Mouse (Mus musculus) frontal cortex, adult (tissue): ENCODE measurements around the gene Htr7.

Experiments
- ATAC-seq: cut with Nextera tagmentation; 2 replicates; pipeline ENCODE4 v1.9.2; 2017; ENCODE audit warnings: mild to moderate bottlenecking, moderate library complexity, mixed read lengths; ENCODE audit not compliant: low TSS enrichment

Gene Htr7

DNA sequence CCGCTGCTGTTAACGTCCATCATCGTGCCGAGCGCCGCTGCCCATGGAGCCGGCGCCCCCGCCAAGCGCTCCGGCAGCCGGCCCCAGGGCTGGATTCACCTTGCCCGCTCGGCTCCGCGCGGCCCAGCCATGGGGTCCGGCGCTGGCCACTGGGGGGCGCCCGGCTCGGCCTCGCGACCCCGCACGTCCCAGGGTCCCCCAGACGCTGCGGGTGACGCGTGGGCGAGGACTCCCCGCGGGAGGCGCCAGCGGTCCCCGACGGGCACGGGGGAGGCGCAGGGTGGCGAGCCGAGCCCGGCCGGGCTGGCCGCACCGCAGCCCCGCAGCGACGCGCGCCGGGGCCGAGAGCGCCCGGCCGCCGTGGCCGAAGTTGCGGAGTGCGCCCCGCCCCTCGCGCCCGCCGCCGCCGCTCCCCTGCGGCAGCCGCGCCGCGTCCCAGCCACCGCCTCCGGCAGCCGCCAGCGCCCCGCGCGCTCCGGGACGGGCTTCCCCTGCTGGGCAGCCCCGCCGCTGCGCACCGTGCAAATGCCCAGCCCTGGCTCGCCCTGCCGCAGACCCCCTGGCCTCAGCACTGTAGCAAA, at the start of gene Htr7:
TSS of gene Htr7 (minus strand) at position 277 of the 581 bp plus-strand sequence.
- ATAC-seq, result peak; percentile 85

DNA sequence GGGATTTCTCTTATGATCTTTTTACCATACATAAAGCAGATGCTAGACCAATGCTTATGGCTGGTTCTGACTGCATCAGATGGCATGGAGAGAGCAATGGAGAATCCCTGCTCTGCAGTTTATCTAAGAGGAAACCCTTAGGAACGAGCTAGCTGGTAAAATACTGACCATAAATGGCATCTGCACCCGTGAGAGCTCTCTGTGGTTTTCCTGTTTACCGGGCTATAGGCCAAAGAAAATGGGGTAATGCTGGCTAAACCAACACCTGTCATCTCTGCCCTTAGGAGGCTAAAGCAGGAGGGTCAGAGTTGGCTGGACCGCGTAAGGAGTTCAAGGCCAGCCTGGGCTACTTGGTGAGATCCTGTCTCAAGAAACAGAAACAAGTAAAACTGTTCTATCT, 46.6 kb upstream of the Htr7 start:
- no peak for ATAC-seq

DNA sequence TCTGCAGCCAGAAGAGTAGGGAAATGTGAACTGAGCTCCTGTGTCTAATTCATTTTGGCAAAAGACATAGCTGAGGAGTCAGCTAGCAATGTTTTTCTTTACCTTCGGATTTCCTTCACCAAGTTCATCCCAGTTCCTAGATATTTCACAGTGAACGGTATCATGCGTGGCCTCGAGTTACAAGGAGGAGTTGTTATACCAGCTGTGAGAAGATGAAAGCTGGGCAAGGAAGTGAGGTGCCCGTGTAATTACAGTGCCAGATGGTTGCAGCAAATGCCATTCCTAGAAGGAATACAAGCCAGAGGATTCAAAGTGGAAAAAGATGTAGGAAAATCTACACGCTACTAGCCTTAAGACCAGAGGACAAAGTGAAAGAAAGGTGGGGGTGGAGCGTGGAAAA, 41.6 kb upstream of the Htr7 start:
- ATAC-seq, result peak; percentile 93

DNA sequence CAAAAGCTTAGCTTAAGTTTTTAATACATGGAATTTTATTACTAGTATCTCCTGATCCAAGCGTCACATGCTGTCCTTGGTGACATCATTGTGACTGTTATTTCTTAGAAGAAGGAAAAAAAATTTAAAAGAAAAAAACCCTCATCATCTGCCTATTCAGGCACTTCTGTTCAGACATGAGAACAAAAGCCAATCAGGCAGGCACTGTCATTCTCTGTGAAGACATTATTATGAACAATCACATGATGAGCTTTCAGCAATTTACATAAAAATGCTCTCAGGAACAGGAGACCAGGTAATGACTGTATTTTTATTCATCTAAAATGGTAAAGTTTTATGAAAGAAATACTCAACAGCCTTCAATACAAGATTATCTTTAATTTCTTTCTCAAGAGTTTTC, 41.0 kb upstream of the Htr7 start:
- no peak for ATAC-seq

DNA sequence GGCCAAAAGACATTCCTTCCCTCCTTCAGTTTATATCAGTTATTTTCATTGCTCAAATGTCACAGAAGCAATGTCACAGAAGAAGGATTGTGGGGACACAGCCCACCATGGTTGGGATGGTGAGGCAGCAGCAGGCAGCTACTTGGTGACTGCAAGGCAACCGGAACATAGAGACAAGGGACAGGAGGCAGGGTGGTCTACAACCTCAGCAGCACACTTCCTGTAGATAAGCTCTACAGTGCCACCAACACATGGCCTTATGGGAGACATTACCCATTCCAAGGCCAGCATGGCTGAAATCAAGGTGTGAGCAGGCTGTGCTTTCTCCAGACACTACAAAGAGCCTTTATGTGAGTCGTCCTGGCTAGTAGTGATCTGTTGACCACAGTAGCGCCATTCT, 39.9 kb upstream of the Htr7 start:
- ATAC-seq, result no peak

DNA sequence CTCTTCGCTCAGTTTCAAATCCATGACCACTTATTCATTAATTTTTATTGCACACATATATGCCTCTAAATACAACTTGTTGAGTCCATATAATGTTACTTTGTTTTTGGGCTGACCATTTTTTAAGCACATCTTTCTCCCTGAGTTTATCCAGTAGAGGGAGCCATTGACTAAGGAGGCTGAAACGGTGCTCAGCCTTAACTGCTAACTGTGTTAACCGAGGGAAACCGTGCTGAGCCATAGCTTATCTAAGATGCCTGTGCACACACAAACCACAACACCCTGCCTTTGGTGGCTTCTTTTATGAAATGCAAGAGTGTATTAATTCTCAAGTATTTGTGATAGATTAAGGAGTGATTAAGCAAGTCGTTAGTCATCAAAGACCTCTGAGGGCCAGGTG, 33.5 kb upstream of the Htr7 start:
- peak; percentile 91 for ATAC-seq

DNA sequence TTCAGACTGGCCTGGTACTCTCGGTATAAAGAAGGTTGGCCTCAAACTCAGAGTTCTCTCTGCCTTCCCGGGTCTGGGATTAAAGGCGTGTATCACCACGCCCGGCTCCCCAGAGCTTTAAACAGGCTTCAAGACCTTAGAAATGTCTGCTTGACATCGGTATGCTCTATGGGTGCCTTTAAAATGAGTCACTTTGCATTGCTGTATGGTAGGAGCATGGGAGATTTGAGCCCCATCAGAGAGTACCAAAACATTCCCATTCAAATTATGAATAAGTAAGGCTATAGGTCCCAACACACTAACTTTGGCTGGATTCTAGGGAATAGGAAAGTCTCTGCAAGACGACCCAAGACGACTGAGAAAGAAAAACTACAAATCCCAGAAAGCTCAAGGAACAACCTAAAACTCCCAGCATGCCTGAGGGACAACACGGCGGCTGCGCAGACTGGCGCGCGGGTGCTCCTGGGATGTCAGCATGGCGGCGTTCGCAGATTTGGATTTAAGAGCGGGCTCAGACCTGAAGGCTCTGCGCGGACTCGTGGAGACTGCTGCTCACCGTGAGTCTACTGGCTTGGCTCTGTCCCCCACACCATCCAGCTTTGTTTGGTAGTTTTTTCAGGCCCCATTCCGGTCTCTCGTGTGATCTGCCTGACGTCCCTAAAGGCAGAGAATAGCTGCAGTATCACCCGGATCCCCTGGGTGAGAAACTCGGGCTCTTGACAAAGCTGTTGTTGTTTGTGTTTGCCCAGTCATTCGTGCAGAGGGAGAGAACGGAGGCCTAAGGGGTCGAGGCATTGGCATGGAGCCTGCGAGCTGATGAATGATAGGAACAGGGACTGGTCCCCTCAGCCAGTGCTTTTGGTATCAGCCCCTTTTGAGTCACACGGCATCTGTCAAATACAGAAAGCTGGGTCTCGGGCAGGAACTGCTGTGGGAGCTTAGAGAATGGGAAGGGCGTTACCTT, 26.2 kb upstream of the Htr7 start, which contains the start of gene Rpp30:
TSS of gene Rpp30 (plus strand) at position 455 of the 964 bp plus-strand sequence.
- ATAC-seq, result peak; percentile 99

DNA sequence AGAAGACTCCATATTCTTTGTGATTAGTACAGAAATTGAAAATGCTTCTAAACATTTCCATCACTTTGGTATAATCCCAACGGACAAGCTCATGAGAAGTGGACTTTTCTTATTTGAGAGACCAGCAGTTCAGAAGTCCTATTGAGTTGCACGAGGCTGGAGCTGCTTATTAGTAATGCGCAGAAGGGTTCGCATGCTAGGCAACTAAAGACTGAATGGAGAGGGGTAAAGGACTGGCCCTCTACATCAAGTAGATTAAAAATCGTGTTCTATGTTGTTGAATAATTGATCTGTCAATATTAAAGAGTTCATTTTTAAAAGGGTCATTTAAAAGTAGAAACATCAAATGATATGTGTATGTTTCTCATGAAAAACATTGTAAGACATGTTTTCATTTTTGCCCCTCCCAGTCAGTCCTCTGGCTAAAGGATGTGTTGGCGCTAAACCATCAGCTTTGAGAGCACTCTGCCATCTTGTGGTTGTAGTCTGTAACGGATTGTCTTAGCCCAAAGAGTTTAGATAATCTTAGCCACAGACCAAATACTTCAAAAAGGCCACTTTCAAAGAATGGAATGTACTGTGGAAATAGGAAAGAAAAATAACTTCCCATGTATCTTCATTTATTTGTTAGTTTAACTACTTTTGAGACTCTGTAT, 25.4 kb upstream of the Htr7 start:
- peak; percentile 87 for ATAC-seq

DNA sequence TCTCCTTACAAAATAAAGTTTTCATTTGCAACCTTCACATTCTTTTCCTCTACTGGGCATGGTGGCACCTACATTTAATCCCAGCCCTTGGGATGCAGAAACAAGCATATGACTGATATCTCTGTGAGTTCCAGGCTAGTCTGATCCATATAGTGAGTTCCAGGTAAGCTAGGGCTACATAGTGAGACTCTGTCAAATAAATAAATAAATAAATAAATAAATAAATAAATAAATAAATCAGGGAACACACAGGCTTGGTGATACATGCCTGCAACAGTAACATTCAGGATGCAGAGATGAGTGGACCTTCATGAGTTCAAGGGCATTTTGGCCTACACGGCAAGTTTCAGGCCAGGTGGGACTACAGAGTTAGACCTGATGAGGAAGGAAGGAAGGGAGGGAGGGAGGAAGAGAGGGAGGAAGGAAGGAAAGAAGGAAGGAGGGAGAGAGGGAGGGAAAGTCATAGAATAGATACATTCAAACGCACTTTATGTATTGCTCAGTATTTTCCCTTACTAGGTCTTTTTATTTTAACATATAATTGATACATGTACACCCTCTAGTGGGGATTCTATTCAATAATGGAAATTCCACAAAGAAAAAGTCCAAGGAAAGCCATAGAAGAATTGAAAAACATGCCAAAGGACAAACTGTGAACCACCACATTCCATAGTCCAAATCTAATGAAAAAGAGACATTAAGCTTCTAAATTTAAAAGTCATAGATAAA, 5.7 kb upstream of the Htr7 start:
- ATAC-seq, result no peak

DNA sequence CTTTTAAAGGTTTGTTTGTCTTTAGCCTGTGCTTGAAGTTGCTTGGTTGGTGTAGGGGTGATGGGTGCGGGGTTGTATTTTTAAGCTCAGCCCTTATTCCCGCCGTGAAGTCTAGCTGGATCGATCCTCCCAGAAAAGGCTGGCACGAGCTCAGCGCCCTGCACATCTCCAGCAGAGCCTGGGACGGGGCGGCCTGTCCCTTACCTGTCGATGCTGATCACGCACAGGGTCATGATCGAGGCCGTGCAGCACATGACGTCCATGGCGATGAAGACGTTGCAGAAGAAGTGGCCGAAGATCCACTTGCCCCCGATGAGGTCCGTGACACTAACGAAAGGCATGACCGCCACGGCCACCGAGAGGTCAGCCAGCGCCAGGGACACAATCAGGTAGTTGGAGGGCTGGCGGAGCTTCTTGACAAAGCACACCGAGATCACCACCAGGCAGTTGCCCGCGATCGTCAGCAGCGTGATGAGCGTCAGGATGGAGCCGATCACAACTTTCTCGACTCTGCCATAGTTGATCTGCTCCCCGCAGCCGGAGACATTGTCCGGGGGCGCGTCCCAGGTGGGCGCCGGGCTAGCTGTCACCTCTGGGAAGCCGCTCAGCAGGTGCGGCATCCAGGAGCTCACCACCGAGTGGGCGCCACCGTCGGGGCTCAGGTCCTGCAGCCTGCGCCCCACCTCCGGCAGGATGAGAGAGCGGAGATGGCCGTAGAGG, 645 bp downstream of the Htr7 start:
- ATAC-seq, result peak; percentile 41

DNA sequence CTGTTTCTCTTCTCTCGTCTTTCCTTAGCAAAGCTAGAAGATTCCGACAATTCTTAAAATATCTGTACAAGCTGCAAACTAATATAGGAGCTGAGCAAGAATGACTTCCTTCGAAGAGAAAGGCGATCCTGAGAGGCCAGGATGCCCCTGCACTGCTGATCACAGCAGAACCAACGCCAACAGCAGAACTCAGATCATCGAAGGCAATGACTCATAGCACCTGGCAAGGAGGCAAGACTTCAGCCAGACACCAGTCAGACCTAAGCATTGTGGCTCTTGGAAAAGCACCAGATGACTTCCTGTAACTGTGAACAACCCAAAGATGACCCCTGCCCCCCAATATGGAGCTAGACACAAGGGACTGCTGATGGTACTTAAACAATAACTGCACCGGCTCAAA, 11.3 kb downstream of the Htr7 start:
- ATAC-seq, result peak; percentile 69; the same call in 1 of the 2 replicates

DNA sequence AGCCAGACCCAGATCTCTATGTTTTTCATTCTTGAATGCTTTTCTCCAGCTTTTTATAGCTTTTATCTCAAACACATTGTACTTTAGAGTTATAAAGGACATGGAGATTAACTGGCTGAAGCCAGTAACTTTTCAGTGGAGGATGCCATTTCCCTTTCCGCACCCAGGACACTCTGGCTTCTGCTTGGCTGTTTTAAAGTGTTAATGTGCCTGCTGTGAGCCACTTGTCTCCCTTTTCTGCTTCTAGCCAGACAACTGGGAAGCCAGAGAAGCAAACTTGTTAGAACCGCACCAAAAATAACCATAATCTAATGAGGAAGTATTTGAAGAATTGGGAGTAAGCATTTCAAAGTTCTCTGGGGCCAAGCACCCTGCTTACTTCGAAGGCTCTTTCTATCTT, 42.5 kb downstream of the Htr7 start:
- ATAC-seq, result peak; percentile 47; the same call in 1 of the 2 replicates

DNA sequence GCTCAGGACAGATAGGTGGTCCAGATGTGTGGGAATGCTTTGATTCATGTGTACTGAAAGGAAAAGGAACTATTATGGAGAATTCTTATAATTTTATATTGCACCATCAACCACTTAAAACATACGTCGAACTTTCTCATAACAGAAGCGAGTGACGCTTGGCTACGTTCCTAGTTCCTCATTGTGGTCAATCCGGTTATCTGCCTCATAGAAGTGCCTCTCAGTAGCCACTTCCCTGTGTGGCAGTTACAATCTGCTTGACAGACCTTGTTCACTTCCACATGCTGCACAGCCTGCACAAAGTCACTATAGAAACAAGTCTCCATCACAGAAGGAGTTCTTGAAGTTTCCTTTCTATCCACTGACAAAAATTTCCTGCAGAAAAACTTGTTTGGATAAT, 51.0 kb downstream of the Htr7 start:
- ATAC-seq, result no peak

DNA sequence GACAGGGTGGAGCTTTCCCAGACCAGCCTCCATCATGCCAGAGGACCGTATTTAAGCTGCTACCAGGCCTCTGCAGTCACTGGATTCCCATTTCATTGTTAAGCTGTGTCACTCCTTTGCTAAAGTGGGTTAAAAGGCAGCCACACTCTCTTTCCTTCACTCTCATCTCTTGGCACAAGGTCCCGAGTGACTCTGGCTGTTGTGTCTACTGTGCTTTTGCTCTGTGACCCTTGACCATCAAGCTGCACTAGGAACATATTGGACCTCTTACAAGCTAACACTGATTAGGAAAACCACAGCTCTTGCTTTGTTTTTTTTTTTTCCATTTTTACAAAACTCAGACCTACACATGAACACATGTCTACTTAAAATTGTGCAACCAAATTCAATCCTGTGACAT, 52.3 kb downstream of the Htr7 start:
- no peak for ATAC-seq

DNA sequence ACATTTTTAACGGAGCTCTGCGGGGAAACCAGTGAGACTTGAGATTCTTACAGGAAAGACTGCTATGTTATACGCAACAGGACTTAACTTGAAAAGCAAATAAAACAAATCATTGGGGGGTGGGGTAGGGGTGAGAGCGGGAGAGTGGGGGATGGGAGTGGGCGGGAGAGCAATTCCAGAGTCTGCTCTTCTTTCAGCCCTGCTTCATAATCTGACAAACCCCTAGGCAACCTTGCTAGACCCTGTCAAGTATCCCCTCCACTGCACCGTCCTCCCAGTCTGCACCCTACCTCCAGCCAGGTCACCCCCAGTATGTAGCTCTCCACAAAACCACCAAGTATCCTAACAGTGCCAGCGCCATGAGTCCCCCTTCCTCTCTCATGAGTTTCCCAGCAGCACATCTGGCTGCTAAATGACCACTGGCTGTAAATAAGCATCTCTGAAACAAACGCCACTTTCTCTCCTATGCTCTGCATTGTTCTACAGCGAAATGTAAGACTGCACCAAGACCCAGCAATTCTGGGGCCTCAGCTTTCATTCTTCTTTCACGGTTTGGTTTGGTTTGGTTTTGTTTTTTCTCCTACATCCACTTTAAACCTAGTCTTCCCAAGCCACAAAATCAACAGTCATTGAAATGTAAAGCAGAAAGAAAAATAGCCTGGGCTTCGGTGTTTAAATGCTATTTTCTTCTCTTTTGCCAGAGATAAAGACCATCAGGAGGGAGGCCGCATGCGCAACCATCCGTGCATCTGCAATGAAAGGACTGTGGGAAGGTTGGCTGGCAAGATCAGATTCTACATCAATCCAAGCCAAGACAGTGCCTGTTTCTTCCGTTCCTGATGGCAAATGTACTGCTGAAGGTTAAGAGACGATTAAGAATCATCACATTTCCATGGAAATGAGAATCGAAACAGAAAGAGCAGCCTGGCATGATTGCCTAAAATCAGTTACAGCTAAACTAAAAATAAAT, 54.5 kb downstream of the Htr7 start:
- peak; percentile 84 for ATAC-seq

DNA sequence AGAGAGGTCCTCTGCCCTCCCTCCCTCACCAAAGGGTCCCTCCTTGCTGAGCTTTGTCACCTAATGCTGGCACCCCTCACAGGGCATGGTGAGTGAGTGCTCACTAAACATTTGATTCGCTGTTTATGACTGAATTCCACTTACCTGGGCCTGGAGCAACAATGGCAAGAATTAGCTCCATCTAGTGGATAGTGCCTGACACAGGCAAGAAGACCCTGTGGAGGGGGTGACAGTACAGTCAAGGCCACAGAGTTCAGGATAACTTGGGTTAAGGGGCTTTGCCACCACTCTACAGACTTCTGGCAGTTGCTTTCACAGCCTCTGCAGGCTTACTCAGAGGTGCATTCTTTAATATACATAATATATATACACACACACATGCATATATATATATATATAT, 55.8 kb downstream of the Htr7 start:
- 0 out of 2 replicates have a peak, but pooled peaks have one; percentile 17 for ATAC-seq

DNA sequence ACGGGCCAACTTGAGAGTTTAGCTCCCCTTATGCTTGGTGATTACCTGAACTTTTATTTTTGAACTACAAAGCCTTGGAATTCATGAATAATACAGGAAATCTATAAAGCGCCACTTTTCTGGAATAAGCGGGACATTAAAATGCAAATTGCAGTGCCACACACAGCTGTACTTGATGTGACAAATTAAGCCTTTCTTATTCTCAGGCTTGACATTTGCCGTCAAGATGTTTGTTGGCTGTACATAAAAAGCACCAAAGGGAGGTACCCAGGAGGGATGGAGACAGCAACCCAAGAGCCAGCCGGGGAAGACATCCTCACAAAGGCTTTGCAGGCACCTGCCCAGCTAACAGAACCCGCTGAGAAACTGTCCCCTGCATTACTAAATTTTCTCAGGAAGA, 56.4 kb downstream of the Htr7 start:
- no peak for ATAC-seq

DNA sequence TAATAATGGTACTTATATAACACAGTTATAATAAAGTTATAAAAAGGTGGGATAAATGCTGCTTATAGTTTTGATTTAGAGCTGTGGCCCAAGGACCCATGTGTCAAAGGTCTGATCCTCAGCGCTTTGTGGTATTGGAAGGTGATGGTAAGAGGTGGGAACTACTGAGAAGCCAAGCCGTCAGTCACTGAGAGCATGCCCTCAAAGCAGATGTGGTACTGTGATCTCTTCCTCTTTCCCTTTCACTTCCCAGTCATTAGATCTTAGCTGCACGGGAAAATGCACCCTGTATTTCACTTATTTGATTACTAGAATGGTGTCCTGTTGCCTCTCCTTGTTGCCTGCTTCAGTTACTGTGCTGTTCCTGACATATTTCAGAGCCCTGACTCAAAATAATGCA, 59.9 kb downstream of the Htr7 start:
- ATAC-seq, result no peak

DNA sequence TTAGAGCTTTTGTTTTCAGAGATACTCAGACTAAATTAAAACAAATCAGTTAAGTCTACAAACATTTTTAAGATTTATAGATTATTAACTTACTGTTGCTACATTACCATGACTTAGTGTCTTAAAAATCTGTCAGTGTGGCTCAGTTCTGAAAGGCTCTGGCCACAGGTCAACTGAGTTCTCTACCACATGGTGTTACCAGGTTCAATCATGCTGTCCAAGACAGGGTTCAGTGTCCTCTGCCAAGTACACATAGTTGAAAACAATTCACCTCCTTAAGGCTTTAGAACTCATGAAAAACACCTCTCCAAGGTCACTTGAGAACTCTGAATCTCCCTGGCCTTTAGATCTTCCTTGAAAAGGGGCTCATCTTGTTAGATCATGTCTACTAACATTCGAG, 69.8 kb downstream of the Htr7 start:
- ATAC-seq, result no peak

DNA sequence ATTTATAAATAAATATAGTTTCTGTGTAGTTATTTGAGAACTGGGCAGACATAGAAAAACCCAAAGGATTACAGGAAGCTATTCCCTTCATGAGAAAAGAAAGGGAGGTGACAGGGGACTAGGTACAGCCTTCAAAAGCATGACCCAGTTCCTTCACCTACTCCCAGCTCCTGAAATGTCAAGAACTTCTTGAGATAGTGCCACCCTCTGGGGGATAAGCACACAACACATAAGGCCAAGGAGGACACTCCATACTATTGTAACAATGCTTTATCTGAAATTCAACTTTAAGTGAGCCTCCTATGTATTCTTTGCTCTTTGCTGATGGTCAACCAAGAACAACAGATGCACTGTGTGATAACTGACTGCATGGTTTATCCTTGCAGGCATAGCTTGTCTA, 82.6 kb downstream of the Htr7 start:
- ATAC-seq, result no peak
